Mouse (Mus musculus) MEL (cell line): Measurements from ENCODE around the gene Drosha. TPM values are rescaled to one million over a fixed set of nuclear protein-coding genes. Genes with fewer than 3 reads are reported as not detected.

ENCODE experiments used
- DNase-seq: peaks from one replicate; pipeline ENCODE4 v3.0.0; 2011; ENCODE audit warnings: low read depth, low spot score
- H3K27ac ChIP-seq: 2 replicates; pipeline ENCODE4 v1.5.1; 2012; ENCODE audit warnings: low read depth, mild to moderate bottlenecking, control low read depth, low read length, moderate library complexity; ENCODE audit not compliant: control insufficient read depth
- H3K27me3 ChIP-seq, 2 experiments: fragments of 150-350 bp in 1 of 2; sonication (generic) in 1 of 2; 2 replicates each; pipeline ENCODE4 v1.6.1; 2012; ENCODE audit warnings: low read length in 2 of 2, mild to moderate bottlenecking in 2 of 2, improper control_type of control experiment in 1 of 2, moderate library complexity in 1 of 2; ENCODE audit not compliant: insufficient read depth in 2 of 2, control insufficient read depth in 1 of 2
- H3K36me3 ChIP-seq, 2 experiments: 2 replicates each; pipeline ENCODE4 v1.6.1; 2012 to 2014; ENCODE audit warnings: low read length in 2 of 2, improper control_type of control experiment in 1 of 2, inconsistent platforms in 1 of 2, mild to moderate bottlenecking in 1 of 2; ENCODE audit not compliant: insufficient read depth in 2 of 2, control insufficient read depth in 1 of 2
- H3K4me1 ChIP-seq, 2 experiments: fragments of 150-350 bp in 1 of 2; sonication (generic) in 1 of 2; 2 replicates each; pipeline ENCODE4 v1.6.1; 2012; ENCODE audit warnings: low read length in 2 of 2, improper control_type of control experiment in 1 of 2, mild to moderate bottlenecking in 1 of 2; ENCODE audit not compliant: insufficient read depth in 2 of 2, control insufficient read depth in 1 of 2
- H3K4me3 ChIP-seq, 2 experiments: fragments of 150-350 bp in 1 of 2; sonication (generic) in 1 of 2; 2 replicates each; pipeline ENCODE4 v1.5.1; 2012; ENCODE audit warnings: low read depth in 2 of 2, low read length in 2 of 2, mild to moderate bottlenecking in 2 of 2, moderate library complexity in 2 of 2, control low read depth in 1 of 2, improper control_type of control experiment in 1 of 2; ENCODE audit not compliant: control insufficient read depth in 1 of 2, insufficient read depth in 1 of 2
- H3K79me2 ChIP-seq: 2 replicates; pipeline ENCODE4 v1.6.1; 2012; ENCODE audit warnings: mild to moderate bottlenecking, low read length, moderate library complexity; ENCODE audit not compliant: control insufficient read depth, poor library complexity, insufficient read depth
- H3K9ac ChIP-seq: 2 replicates; pipeline ENCODE4 v1.6.1; 2012; ENCODE audit warnings: low read depth, mild to moderate bottlenecking, control low read depth, low read length, moderate library complexity; ENCODE audit not compliant: control insufficient read depth, poor library complexity, severe bottlenecking
- H3K9me3 ChIP-seq: fragments of 150-350 bp; sonication (generic); replicated peaks from 2 replicates; pipeline ENCODE4 v1.6.1; 2012; ENCODE audit warnings: mild to moderate bottlenecking, low read length, improper control_type of control experiment, moderate library complexity; ENCODE audit not compliant: insufficient read depth
- BHLHE40 ChIP-seq: IDR thresholded peaks from 2 replicates; pipeline ENCODE4 v1.6.1; 2012; ENCODE audit warnings: low read depth, mild to moderate bottlenecking, inconsistent platforms, low read length, improper control_type of control experiment, borderline replicate concordance
- CHD1 ChIP-seq: IDR thresholded peaks from 2 replicates; pipeline ENCODE4 v1.6.1; 2012; ENCODE audit warnings: low read depth, mild to moderate bottlenecking, inconsistent platforms, low read length, improper control_type of control experiment
- CHD2 ChIP-seq: IDR thresholded peaks from 2 replicates; pipeline ENCODE4 v1.6.1; 2011; ENCODE audit warnings: low read length, improper control_type of control experiment
- CTCF ChIP-seq, 3 experiments: IDR thresholded peaks in 2 of 3; conservative IDR thresholded peaks in 1 of 3; 2 replicates each; pipeline ENCODE4 v1.5.1; 2011 to 2012; ENCODE audit warnings: low read length in 3 of 3, low read depth in 2 of 3, mild to moderate bottlenecking in 2 of 3, improper control_type of control experiment in 1 of 3, inconsistent platforms in 1 of 3, mixed read lengths in 1 of 3, moderate library complexity in 1 of 3; ENCODE audit not compliant: control insufficient read depth in 1 of 3, insufficient read depth in 1 of 3, poor library complexity in 1 of 3, severe bottlenecking in 1 of 3
- E2F4 ChIP-seq: IDR thresholded peaks from 2 replicates; pipeline ENCODE4 v1.6.1; 2011; ENCODE audit warnings: low read depth, low read length, improper control_type of control experiment, borderline replicate concordance
- ELF1 ChIP-seq: IDR thresholded peaks from 2 replicates; pipeline ENCODE4 v1.6.1; 2014; ENCODE audit warnings: low read depth, mild to moderate bottlenecking, inconsistent platforms, low read length, improper control_type of control experiment, moderate library complexity
- EP300 ChIP-seq, 2 experiments: IDR thresholded peaks; 2 replicates each; pipeline ENCODE4 v1.6.1; 2011; ENCODE audit warnings: improper control_type of control experiment in 2 of 2, low read length in 2 of 2, low read depth in 1 of 2, mild to moderate bottlenecking in 1 of 2
- GABPA ChIP-seq: IDR thresholded peaks from 2 replicates; pipeline ENCODE4 v1.6.1; 2012; ENCODE audit warnings: low read depth, mild to moderate bottlenecking, inconsistent platforms, low read length, improper control_type of control experiment, moderate library complexity
- HCFC1 ChIP-seq: IDR thresholded peaks from 2 replicates; pipeline ENCODE4 v1.6.1; 2012; ENCODE audit warnings: low read depth, mild to moderate bottlenecking, inconsistent platforms, low read length, improper control_type of control experiment, moderate library complexity
- JUND ChIP-seq: IDR thresholded peaks from 2 replicates; pipeline ENCODE4 v1.6.1; 2011; ENCODE audit warnings: low read depth, mild to moderate bottlenecking, improper control_type of control experiment, low read length
- KAT2A ChIP-seq: conservative IDR thresholded peaks from 2 replicates; pipeline ENCODE4 v1.6.1; 2012; ENCODE audit warnings: low read depth, low read length, improper control_type of control experiment, inconsistent platforms
- MAX ChIP-seq: IDR thresholded peaks from 2 replicates; pipeline ENCODE4 v1.6.1; 2011; ENCODE audit warnings: low read length, improper control_type of control experiment
- MAZ ChIP-seq: IDR thresholded peaks from 2 replicates; pipeline ENCODE4 v1.6.1; 2012; ENCODE audit warnings: low read depth, mild to moderate bottlenecking, inconsistent platforms, low read length, improper control_type of control experiment
- MEF2A ChIP-seq: IDR thresholded peaks from 2 replicates; pipeline ENCODE4 v1.6.1; 2014; ENCODE audit warnings: low read depth, mild to moderate bottlenecking, inconsistent platforms, low read length, improper control_type of control experiment; ENCODE audit not compliant: poor library complexity, insufficient replicate concordance, severe bottlenecking; ENCODE audit errors: extremely low read depth
- MXI1 ChIP-seq: IDR thresholded peaks from 2 replicates; pipeline ENCODE4 v1.6.1; 2011; ENCODE audit warnings: mild to moderate bottlenecking, low read depth, low read length, improper control_type of control experiment
- MYB ChIP-seq: IDR thresholded peaks from 2 replicates; pipeline ENCODE4 v1.6.1; 2011; ENCODE audit warnings: mild to moderate bottlenecking, low read depth, low read length, improper control_type of control experiment
- MYC ChIP-seq: IDR thresholded peaks from 2 replicates; pipeline ENCODE4 v1.6.1; 2011; ENCODE audit warnings: low read depth, mild to moderate bottlenecking, low read length, improper control_type of control experiment, moderate library complexity
- NELFE ChIP-seq: IDR thresholded peaks from 2 replicates; pipeline ENCODE4 v1.6.1; 2011; ENCODE audit warnings: low read depth, low read length, improper control_type of control experiment
- NRF1 ChIP-seq: IDR thresholded peaks from 2 replicates; pipeline ENCODE4 v1.6.1; 2014; ENCODE audit warnings: low read depth, mild to moderate bottlenecking, inconsistent platforms, low read length, improper control_type of control experiment, moderate library complexity; ENCODE audit not compliant: poor library complexity, insufficient read depth, severe bottlenecking
- POLR2A ChIP-seq, 2 experiments: IDR thresholded peaks; 2 replicates each; pipeline ENCODE4 v1.6.1; 2011 to 2012; ENCODE audit warnings: low read length in 2 of 2, mild to moderate bottlenecking in 2 of 2, control low read depth in 1 of 2, improper control_type of control experiment in 1 of 2, low read depth in 1 of 2, moderate library complexity in 1 of 2; ENCODE audit not compliant: control insufficient read depth in 1 of 2, insufficient read depth in 1 of 2, poor library complexity in 1 of 2
- RAD21 ChIP-seq: IDR thresholded peaks from 2 replicates; pipeline ENCODE4 v1.6.1; 2011; ENCODE audit warnings: mild to moderate bottlenecking, low read depth, low read length, improper control_type of control experiment
- RCOR1 ChIP-seq: IDR thresholded peaks from 2 replicates; pipeline ENCODE4 v1.6.1; 2012; ENCODE audit warnings: low read depth, mild to moderate bottlenecking, inconsistent platforms, low read length, improper control_type of control experiment
- SIN3A ChIP-seq: IDR thresholded peaks from 2 replicates; pipeline ENCODE4 v1.6.1; 2012; ENCODE audit warnings: low read length, improper control_type of control experiment, inconsistent platforms
- SMC3 ChIP-seq: IDR thresholded peaks from 2 replicates; pipeline ENCODE4 v1.6.1; 2011; ENCODE audit warnings: low read depth, low read length, improper control_type of control experiment
- TBP ChIP-seq: IDR thresholded peaks from 2 replicates; pipeline ENCODE4 v1.8.0; 2011; ENCODE audit warnings: low read depth, low read length, improper control_type of control experiment
- TCF12 ChIP-seq: IDR thresholded peaks from 2 replicates; pipeline ENCODE4 v1.6.1; 2014; ENCODE audit warnings: low read depth, mild to moderate bottlenecking, inconsistent platforms, low read length, improper control_type of control experiment, moderate library complexity
- USF1 ChIP-seq: IDR thresholded peaks from 2 replicates; pipeline ENCODE4 v1.6.1; 2014; ENCODE audit warnings: low read depth, mild to moderate bottlenecking, inconsistent platforms, low read length, improper control_type of control experiment, moderate library complexity
- USF2 ChIP-seq, 2 experiments: IDR thresholded peaks; 2 replicates each; pipeline ENCODE4 v1.6.1; 2011 to 2012; ENCODE audit warnings: improper control_type of control experiment in 2 of 2, low read length in 2 of 2, borderline replicate concordance in 1 of 2, inconsistent platforms in 1 of 2, low read depth in 1 of 2, mild to moderate bottlenecking in 1 of 2; ENCODE audit not compliant: insufficient read depth in 1 of 2
- ZC3H11A ChIP-seq: IDR thresholded peaks from 2 replicates; pipeline ENCODE4 v1.6.1; 2012; ENCODE audit warnings: low read depth, mild to moderate bottlenecking, inconsistent platforms, low read length, improper control_type of control experiment
- ZKSCAN1 ChIP-seq: IDR thresholded peaks from 2 replicates; pipeline ENCODE4 v1.6.1; 2012; ENCODE audit warnings: low read depth, mild to moderate bottlenecking, inconsistent platforms, low read length, improper control_type of control experiment, moderate library complexity
- polyA plus RNA-seq, 2 experiments: library from polyadenylated mRNA; stranded (reverse) in 1 of 2; unstranded in 1 of 2; fragments of >175 nt in 1 of 2; fragments of >200 nt in 1 of 2; gene quantifications; 2 replicates each; pipeline versions ENCODE4 v1.2.1 to v1.2.4; 2012; ENCODE audit warnings: low replicate concordance in 2 of 2, low read depth in 1 of 2; ENCODE audit not compliant: insufficient read length in 2 of 2, insufficient read depth in 1 of 2, missing spikeins in 1 of 2
- total RNA-seq: library from RNA; depleted of rRNA; stranded (reverse); fragments of 300-350 nt; gene quantifications from 2 replicates; pipeline ENCODE4 v1.2.3, GENCODE M21; 2012

Gene Drosha
- total and polyA plus RNA-seq, 3 experiments: 43.3 to 482 (median 96.9) TPM

DNA sequence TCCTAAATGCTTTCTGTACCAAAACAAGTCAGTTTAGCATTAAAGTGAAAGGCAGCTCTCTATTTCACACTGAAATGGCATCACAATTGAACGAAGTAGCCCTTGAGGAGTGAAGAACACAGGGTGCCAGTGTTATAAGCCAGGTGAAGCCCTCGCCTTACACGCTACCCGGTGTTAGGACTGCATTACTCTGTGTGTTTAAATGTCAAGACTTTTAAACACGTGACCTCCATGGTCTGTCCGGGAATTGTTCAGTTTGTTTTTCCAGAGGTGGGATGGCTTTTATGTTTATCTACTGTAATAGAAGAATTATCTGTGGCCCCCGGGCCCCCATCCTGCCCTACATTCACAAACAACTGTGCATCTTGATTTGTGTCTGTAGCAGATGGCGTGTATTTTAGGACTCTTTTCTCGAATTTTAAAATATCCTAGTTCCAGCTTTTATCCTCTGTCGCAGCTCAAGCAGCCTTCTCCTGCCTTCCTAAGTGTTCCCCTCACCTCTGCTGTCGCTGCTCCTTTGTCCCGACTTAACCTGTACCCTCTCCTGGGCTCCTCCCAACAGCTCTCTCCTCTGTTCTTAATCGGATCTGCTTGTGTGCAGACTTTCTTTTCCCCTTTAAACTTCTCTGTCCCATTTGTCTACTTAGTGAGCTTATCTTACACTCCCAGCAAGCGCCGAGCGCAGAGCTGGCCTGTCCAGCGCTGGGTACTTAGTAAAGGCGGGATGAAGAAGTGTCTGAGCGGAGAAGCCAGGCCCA lies 83.5 kb downstream of the Drosha start:
- no peaks in the 10 kb centered on the region for H3K4me1 ChIP-seq
- no peak for TF ChIP-seq MEF2A
- no peak for TF ChIP-seq ELF1
- no peak for TF ChIP-seq RAD21
- TF ChIP-seq EP300 (IDR thresholded peaks at IDR 0.05; ENCODE audit: low read depth in 1 of 2, low read length in 2 of 2): no peak
- TF ChIP-seq CTCF (IDR thresholded peaks at IDR 0.05 in 2 of 3, conservative IDR thresholded peaks at IDR 0.05 in 1 of 3; ENCODE audit: control insufficient read depth in 1 of 3, insufficient read depth in 1 of 3, low read depth in 2 of 3, low read length in 3 of 3, poor library complexity in 1 of 3, severe bottlenecking in 1 of 3): no peak
- no peak for TF ChIP-seq CHD2
- TF ChIP-seq E2F4: no peak
- TF ChIP-seq TBP: no peak
- no peak for TF ChIP-seq POLR2A (IDR thresholded peaks at IDR 0.05; ENCODE audit: control insufficient read depth in 1 of 2, insufficient read depth in 1 of 2, low read depth in 1 of 2, low read length in 2 of 2, poor library complexity in 1 of 2)
- TF ChIP-seq TCF12: no peak
- no peak for TF ChIP-seq MAX
- no peak for TF ChIP-seq NELFE
- no peak for TF ChIP-seq HCFC1
- no peak for TF ChIP-seq SMC3
- no peak for TF ChIP-seq KAT2A
- no peak for TF ChIP-seq MYB
- no peak for TF ChIP-seq MYC
- H3K9me3 ChIP-seq: no peaks in the 10 kb centered on the region
- H3K4me3 ChIP-seq: no peak overlapping the region
- H3K79me2 ChIP-seq: no peaks in the 10 kb centered on the region
- H3K9ac ChIP-seq: no peak overlapping the region
- no peak for DNase-seq
- peaks cover 0 to 13% of the 10 kb centered on the region in 2 experiments; a peak in 2 of 4 replicates for H3K36me3 ChIP-seq
- no peaks in the 10 kb centered on the region for H3K27me3 ChIP-seq
- no peak overlapping the region for H3K27ac ChIP-seq

DNA sequence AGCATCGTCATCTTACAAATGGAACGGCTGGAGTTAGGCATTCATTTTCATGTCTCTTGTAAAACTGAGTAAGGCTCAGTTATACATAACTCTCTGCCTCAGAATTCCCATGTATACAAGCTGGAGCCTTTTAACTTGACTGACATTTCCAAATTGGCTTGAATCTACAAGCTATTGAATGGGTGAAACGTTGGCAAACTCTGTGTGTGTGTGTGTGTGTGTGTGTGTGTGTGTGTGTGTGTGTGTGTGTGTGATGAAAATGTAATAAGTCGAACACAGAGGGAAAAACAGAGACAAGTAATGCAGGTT lies 84.1 kb downstream of the Drosha start:
- no peak overlapping the region for H3K4me3 ChIP-seq
- H3K79me2 ChIP-seq: no peaks in the 10 kb centered on the region
- H3K4me1 ChIP-seq: no peaks in the 10 kb centered on the region
- H3K9me3 ChIP-seq: no peaks in the 10 kb centered on the region
- H3K27ac ChIP-seq: no peak overlapping the region
- no peak for DNase-seq
- H3K9ac ChIP-seq: no peak overlapping the region
- no peaks in the 10 kb centered on the region for H3K27me3 ChIP-seq
- TF ChIP-seq RCOR1 (no peak), CHD1 (no peak), ELF1 (no peak), JUND (no peak), MYB (no peak), MYC (no peak), TBP (no peak), SIN3A (no peak), ZC3H11A (no peak), MAX (no peak), NRF1 (no peak), CHD2 (no peak), MAZ (no peak), BHLHE40 (no peak), GABPA (no peak), ZKSCAN1 (no peak), USF1 (no peak), USF2 (IDR thresholded peaks at IDR 0.05; ENCODE audit: borderline replicate concordance in 1 of 2, insufficient read depth in 1 of 2, low read depth in 1 of 2, low read length in 2 of 2) (no peak), MXI1 (no peak)
- H3K36me3 ChIP-seq: peaks cover 0 to 8% of the 10 kb centered on the region in 2 experiments; a peak in 2 of 4 replicates
